In the genomic region with DNA sequence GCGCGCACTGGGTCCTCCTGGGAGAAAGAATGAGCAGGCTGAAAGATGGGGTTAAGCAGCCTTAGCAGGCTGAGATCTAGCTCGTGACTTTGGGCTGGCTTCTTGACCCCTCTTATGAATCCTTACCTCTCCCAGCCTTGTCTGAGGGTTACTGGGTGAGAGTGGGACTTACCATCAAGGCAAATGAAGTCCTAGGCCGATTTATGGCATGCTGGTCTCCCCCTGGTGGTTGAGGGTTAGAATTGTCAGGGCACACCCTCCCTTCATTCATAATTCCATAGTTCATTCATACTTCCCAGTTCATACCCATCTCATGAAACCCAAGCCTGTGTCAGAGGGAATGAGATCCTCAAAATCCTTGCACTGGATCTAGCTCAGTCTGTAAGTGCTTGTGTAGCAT, we compare ENCODE assay signal across 10 mouse cellular contexts. TPM values are rescaled to one million over a fixed set of nuclear protein-coding genes. Genes with fewer than 3 reads are reported as not detected.
DNase-seq lines count a peak whose midpoint lies in the region; TF ChIP-seq lines count a peak whose summit lies in the region.
"Had no signal": no experiment of that assay in that cellular context is flagged by ENCODE, and none has a peak within 500 bp of the region (broad histone marks: within the 10 kb centered on the region; RNA-seq: fewer than 3 reads in every experiment).

No protein-coding gene starts in this region.

- intact Hi-C loops in heart, adult 2 months (cut with DNase I) = loop anchor here (1.0 to 2.0 kb wide), 2 partner anchors 182 to 264 kb away; no protein-coding TSS in a partner anchor
- intact Hi-C loops in heart, postnatal 25 days (cut with DNase I) = loop anchor here (1.0 to 2.0 kb wide), 2 partner anchors 181 to 264 kb away; no protein-coding TSS in a partner anchor

- no peaks in the 10 kb centered on the region for H3K9me3 ChIP-seq in erythroblast, embryonic 14.5 days (ENCODE audit: control insufficient read depth, low read length)
- H3K9me3 ChIP-seq: limb, embryonic 13.5 days had no signal

- no peak for TF ChIP-seq POLR2A in heart, adult 2 months (IDR thresholded peaks at IDR 0.05; ENCODE audit: insufficient read depth, low read depth, low read length)

- H3K36me3 ChIP-seq in heart, adult 2 months (ENCODE audit: control insufficient read depth, insufficient read depth, low read length) = no peaks in the 10 kb centered on the region
- peaks cover 45% of the 10 kb centered on the region for H3K36me3 ChIP-seq in erythroblast, embryonic 14.5 days (ENCODE audit: control insufficient read depth)
- H3K36me3 ChIP-seq: limb, embryonic 13.5 days had no signal

- H3K4me1 ChIP-seq in heart, adult 2 months (ENCODE audit: control insufficient read depth, insufficient read depth, low read length) = peaks cover 1% of the 10 kb centered on the region; the same call in 1 of the 2 replicates
- H3K4me1 ChIP-seq in erythroblast, embryonic 14.5 days (ENCODE audit: control insufficient read depth) = peaks cover 87% of the 10 kb centered on the region
- H3K4me1 ChIP-seq: limb, embryonic 13.5 days had no signal

- 0 out of 2 replicates have a peak, but pooled peaks have one; percentile 18 for TF ChIP-seq EP300 in heart, adult 2 months (IDR thresholded peaks at IDR 0.05; ENCODE audit: insufficient read depth, low read depth, low read length)

- H3K27me3 ChIP-seq in heart, adult 2 months (ENCODE audit: control insufficient read depth, insufficient read depth, low read length) = no peaks in the 10 kb centered on the region
- 0 out of 2 replicates have a peak, but pooled peaks cover 2% of the 10 kb centered on the region for H3K27me3 ChIP-seq in erythroblast, embryonic 14.5 days (ENCODE audit: control insufficient read depth)

- no peaks in the 10 kb centered on the region for H3K79me2 ChIP-seq in heart, adult 2 months (replicated peaks; ENCODE audit: control insufficient read depth, insufficient read depth, low read length)

- no peak overlapping the region for H3K9ac ChIP-seq in heart, adult 2 months (ENCODE audit: low read depth, low read length)
- H3K9ac ChIP-seq: limb, embryonic 13.5 days had no signal

- WGBS in heart, adult 2 months = 53% methylated on average over 4 of the region's 4 CpGs

- TF ChIP-seq CTCF in heart, adult 2 months (IDR thresholded peaks at IDR 0.05) = peak; percentile 93

- H3K27ac ChIP-seq in heart, adult 2 months = no peak overlapping the region
- H3K27ac ChIP-seq: limb, embryonic 13.5 days had no signal

- DNase-seq in heart, adult 2 months = peak in 1 of 2 experiments; percentile 52
- DNase-seq in heart, postnatal 25 days (ENCODE audit: low spot score) = no peak
- DNase-seq in ovary, postnatal 36 days (ENCODE audit: low spot score) = peak; percentile 49
- no peak for DNase-seq in ovary, postnatal 10 days (ENCODE audit: low spot score)
- peak; percentile 70 for DNase-seq in adrenal gland, postnatal 10 days
- peak; percentile 68 for DNase-seq in lung, postnatal 14 days
- peak; percentile 42 to 46 for DNase-seq in thymus, postnatal 36 days

- H3K4me3 ChIP-seq in heart, adult 2 months = no peak overlapping the region
- H3K4me3 ChIP-seq in erythroblast, embryonic 14.5 days (replicated peaks) = peak overlapping the region; percentile 52
- H3K4me3 ChIP-seq: limb, embryonic 13.5 days had no signal

RNA-seq across cellular contexts. Expression of gene Gm5767, which starts 3.8 kb away (rescaled TPM):
- total RNA-seq in heart, adult 2 months (2021) = not detected
- 0.39 TPM in 1 of 2 replicates, not detected in the other for polyA plus RNA-seq in heart, adult 2 months (2012; rRNA removed)
- not detected for total RNA-seq in heart, postnatal 25 days (2021)
- not detected for total RNA-seq in adrenal gland, postnatal 10 days (2021)
- not detected in 2 replicates for polyA plus RNA-seq in erythroblast, embryonic 14.5 days (2012)
- polyA plus RNA-seq: limb, embryonic 13.5 days; stomach, embryonic 16.5 days had no signal

RNA-seq across cellular contexts. Expression of gene Carhsp1, which starts 4.8 kb away (rescaled TPM):
- 10 to 100 TPM; 15.2 to 18.3 TPM for total RNA-seq in heart, adult 2 months (2021)
- polyA plus RNA-seq in heart, adult 2 months (2012; rRNA removed) = 27.1 and 30.5 TPM in 2 replicates
- 10 to 100 TPM; 17.6 to 20.9 TPM for total RNA-seq in heart, postnatal 25 days (2021)
- 10 to 100 TPM; 76.8 to 85.6 TPM for total RNA-seq in adrenal gland, postnatal 10 days (2021)
- polyA plus RNA-seq in erythroblast, embryonic 14.5 days (2012) = 30.7 and 31.2 TPM in 2 replicates

RNA-seq across cellular contexts. Expression of gene Tmem186, which starts 39.3 kb away (rescaled TPM):
- 10 to 100 TPM; 17.2 to 19.1 TPM for total RNA-seq in heart, adult 2 months (2021)
- 13.7 and 20.0 TPM in 2 replicates for polyA plus RNA-seq in heart, adult 2 months (2012; rRNA removed)
- total RNA-seq in heart, postnatal 25 days (2021) = 10 to 100 TPM; 17.0 to 18.0 TPM
- total RNA-seq in adrenal gland, postnatal 10 days (2021) = 10 to 100 TPM; 19.0 to 22.4 TPM
- polyA plus RNA-seq in erythroblast, embryonic 14.5 days (2012) = 0.31 and 0.35 TPM in 2 replicates

RNA-seq across cellular contexts. Expression of gene Pmm2, which starts 39.3 kb away (rescaled TPM):
- total RNA-seq in heart, adult 2 months (2021) = 10 to 100 TPM; 28.8 to 29.1 TPM
- polyA plus RNA-seq in heart, adult 2 months (2012; rRNA removed) = 38.8 and 50.2 TPM in 2 replicates
- 10 to 100 TPM; 29.8 to 30.8 TPM for total RNA-seq in heart, postnatal 25 days (2021)
- total RNA-seq in adrenal gland, postnatal 10 days (2021) = 10 to 100 TPM; 56.9 to 74.1 TPM
- 1.6 and 2.7 TPM in 2 replicates for polyA plus RNA-seq in erythroblast, embryonic 14.5 days (2012)

Comparison
In these comparisons a context has a peak if more than half of its experiments do, and no peak if none do; other contexts are left out.
1. DNase-seq: peak in ovary, postnatal 36 days (single experiment), adrenal gland, postnatal 10 days (single experiment), lung, postnatal 14 days (single experiment) and thymus, postnatal 36 days (2 of 2); none in heart, postnatal 25 days (single experiment) and ovary, postnatal 10 days (single experiment).